Mouse (Mus musculus) intestine, postnatal 0 days (tissue): ENCODE results near the gene Pgf. TPM values are rescaled to one million over a fixed set of nuclear protein-coding genes. Genes with fewer than 3 reads are reported as not detected.

Experiments
- ATAC-seq: fragments of 200-750 bp; cut with Nextera tagmentation; 2 replicates; pipeline ENCODE4 v1.8.0; 2017; ENCODE audit warnings: mild to moderate bottlenecking, moderate TSS enrichment, moderate library complexity
- H3K27ac ChIP-seq: fragments of 300-500 bp; sonication (generic); 2 replicates; pipeline ENCODE4 v1.5.1; 2014; ENCODE audit warnings: mild to moderate bottlenecking, low read depth, low read length, moderate library complexity
- H3K27me3 ChIP-seq: fragments of 300-500 bp; sonication (generic); replicated peaks from 2 replicates; pipeline ENCODE4 v1.6.1; 2014; ENCODE audit warnings: low read length, mixed read lengths; ENCODE audit not compliant: control insufficient read depth, insufficient read depth
- H3K36me3 ChIP-seq: fragments of 300-500 bp; sonication (generic); 2 replicates; pipeline ENCODE4 v1.6.1; 2014; ENCODE audit warnings: mild to moderate bottlenecking, moderate library complexity; ENCODE audit not compliant: control insufficient read depth, insufficient read depth
- H3K4me1 ChIP-seq: fragments of 300-500 bp; sonication (generic); replicated peaks from 2 replicates; pipeline ENCODE4 v1.6.1; 2014; ENCODE audit warnings: antibody characterized with exemption, low read length, mixed read lengths; ENCODE audit not compliant: control insufficient read depth, insufficient read depth
- H3K4me2 ChIP-seq: fragments of 300-500 bp; sonication (generic); replicated peaks from 2 replicates; pipeline ENCODE4 v1.6.1; 2014; ENCODE audit warnings: low read depth, mild to moderate bottlenecking, moderate library complexity
- H3K4me3 ChIP-seq: fragments of 300-500 bp; sonication (generic); 2 replicates; pipeline ENCODE4 v1.5.1; 2014; ENCODE audit warnings: low read depth, low read length
- H3K9ac ChIP-seq: fragments of 300-500 bp; sonication (generic); 2 replicates; pipeline ENCODE4 v1.6.1; 2014; ENCODE audit warnings: mild to moderate bottlenecking, low read depth, low read length
- H3K9me3 ChIP-seq: fragments of 300-500 bp; sonication (generic); 2 replicates; pipeline ENCODE4 v1.6.1; 2016; ENCODE audit warnings: mixed run types; ENCODE audit not compliant: control insufficient read depth
- CTCF ChIP-seq: sonication (generic); IDR thresholded peaks from 2 replicates; pipeline ENCODE4 v1.5.1; 2016; ENCODE audit warnings: low read depth, mild to moderate bottlenecking, control low read depth, antibody characterized with exemption, moderate library complexity
- WGBS: fragments of 180-500 bp; shearing (Covaris S2); extraction: QIAGEN DNeasy Blood & Tissue Kit; methylation state at CpG from one replicate; pipeline ENCODE4 v1.1.7; 2014; 5-methylcytosine and 5-hydroxymethylcytosine counted together
- polyA plus RNA-seq: library from polyadenylated mRNA; unstranded; fragments of >200 nt; fragmentation: Nextera tagmentation; extraction: Ambion mirVana; gene quantifications from 2 replicates; pipeline ENCODE4 v1.2.1, GENCODE M21; 2015

Gene Pgf
- polyA plus RNA-seq, 1 experiment from 2014 or later = 3.9 TPM

GRCm38 (mm10) chr12:85176846-85177523 lies 605 bp downstream of the Pgf start:
- H3K9me3 ChIP-seq = no peaks in the 10 kb centered on the region
- H3K27ac ChIP-seq = no peak overlapping the region
- WGBS = 2% methylated on average over 32 of the region's 32 CpGs
- H3K27me3 ChIP-seq = 0 out of 2 replicates have a peak, but pooled peaks cover 6% of the 10 kb centered on the region
- H3K9ac ChIP-seq = peak overlapping the region; percentile 45
- H3K36me3 ChIP-seq = no peaks in the 10 kb centered on the region
- TF ChIP-seq CTCF = peak; percentile 2; the same call in 1 of the 2 replicates
- 0 out of 2 replicates have a peak, but pooled peaks have one; percentile 44 for ATAC-seq
- H3K4me2 ChIP-seq = peak overlapping the region; percentile 82
- H3K4me3 ChIP-seq = peak overlapping the region; percentile 38
- H3K4me1 ChIP-seq = no peaks in the 10 kb centered on the region

- Histone ChIP-seq H3K4me3 (peak overlapping the region; percentile 38), H3K4me2 (peak overlapping the region; percentile 82), H3K4me1 (no peaks in the 10 kb centered on the region), H3K9ac (peak overlapping the region; percentile 45; the same call in 1 of the 2 replicates), H3K27me3 (0 out of 2 replicates have a peak, but pooled peaks cover 6% of the 10 kb centered on the region), H3K36me3 (no peaks in the 10 kb centered on the region), H3K27ac (no peak overlapping the region), H3K9me3 (no peaks in the 10 kb centered on the region)
- 34% methylated on average over 11 of the region's 11 CpGs for WGBS
- ATAC-seq = no peak; the same call in 1 of the 2 replicates
- TF ChIP-seq CTCF = no peak
These were observed 1.4 kb downstream of the Pgf start for GRCm38 (mm10) chr12:85175926-85176845.

- Histone ChIP-seq H3K9me3 (no peaks in the 10 kb centered on the region), H3K36me3 (no peaks in the 10 kb centered on the region), H3K4me3 (no peak overlapping the region), H3K27me3 (0 out of 2 replicates have a peak, but pooled peaks cover 6% of the 10 kb centered on the region), H3K27ac (no peak overlapping the region), H3K9ac (0 out of 2 replicates have a peak overlapping the region, but pooled peaks have one; percentile 17), H3K4me2 (peak overlapping the region; percentile 82), H3K4me1 (no peaks in the 10 kb centered on the region)
- 56% methylated on average over 16 of the region's 16 CpGs for WGBS
- no peak for TF ChIP-seq CTCF
- ATAC-seq = no peak
These were observed 2.4 kb downstream of the Pgf start for GRCm38 (mm10) chr12:85175087-85175675.

- ATAC-seq = no peak
- WGBS = 76% methylated on average over 7 of the region's 7 CpGs
- Histone ChIP-seq H3K4me2 (no peak overlapping the region), H3K9ac (no peak overlapping the region), H3K36me3 (no peaks in the 10 kb centered on the region), H3K27me3 (0 out of 2 replicates have a peak, but pooled peaks cover 6% of the 10 kb centered on the region), H3K27ac (no peak overlapping the region), H3K9me3 (no peaks in the 10 kb centered on the region), H3K4me3 (no peak overlapping the region), H3K4me1 (no peaks in the 10 kb centered on the region)
- 0 out of 2 replicates have a peak, but pooled peaks have one; percentile 2 for TF ChIP-seq CTCF
These were observed 3.6 kb downstream of the Pgf start for GRCm38 (mm10) chr12:85174016-85174415.

GRCm38 (mm10) chr12:85170948-85171307 lies 6.7 kb downstream of the Pgf start:
- Histone ChIP-seq H3K9me3 (no peaks in the 10 kb centered on the region), H3K9ac (no peak overlapping the region), H3K4me2 (no peak overlapping the region), H3K36me3 (peaks cover 1% of the 10 kb centered on the region; the same call in 1 of the 2 replicates), H3K4me3 (no peak overlapping the region), H3K4me1 (no peaks in the 10 kb centered on the region), H3K27ac (no peak overlapping the region), H3K27me3 (no peaks in the 10 kb centered on the region)
- ATAC-seq = no peak
- 66% methylated on average over 3 of the region's 3 CpGs for WGBS
- no peak for TF ChIP-seq CTCF
